Mouse (Mus musculus) limb, embryonic 14.5 days (tissue): ENCODE measurements around the gene Myt1l. TPM values are rescaled to one million over a fixed set of nuclear protein-coding genes. Genes with fewer than 3 reads are reported as not detected.

Experiments
- ATAC-seq: fragments of 200-750 bp; cut with Nextera tagmentation; 2 replicates; pipeline ENCODE4 v1.8.0; 2017; ENCODE audit warnings: low read depth, moderate number of reproducible peaks, moderate TSS enrichment; ENCODE audit not compliant: low FRiP score
- DNase-seq: peaks from one replicate; pipeline ENCODE4 v3.0.0-alpha.2; 2015; ENCODE audit warnings: low spot score
- H3K27ac ChIP-seq: fragments of 300-500 bp; sonication (generic); replicated peaks from 2 replicates; pipeline ENCODE4 v1.5.1; 2014; ENCODE audit warnings: low read depth, mild to moderate bottlenecking, low read length, moderate library complexity, mixed read lengths
- H3K27me3 ChIP-seq: fragments of 300-500 bp; sonication (generic); 2 replicates; pipeline ENCODE4 v1.6.1; 2014; ENCODE audit warnings: low read length, mixed read lengths; ENCODE audit not compliant: control insufficient read depth, insufficient read depth
- H3K36me3 ChIP-seq: fragments of 300-500 bp; sonication (generic); 2 replicates; pipeline ENCODE4 v1.6.1; 2014; ENCODE audit warnings: mild to moderate bottlenecking, low read length, moderate library complexity, mixed read lengths; ENCODE audit not compliant: control insufficient read depth, insufficient read depth
- H3K4me1 ChIP-seq: fragments of 300-500 bp; sonication (generic); 2 replicates; pipeline ENCODE4 v1.6.1; 2014; ENCODE audit warnings: antibody characterized with exemption, low read length, mixed read lengths; ENCODE audit not compliant: control insufficient read depth, insufficient read depth
- H3K4me2 ChIP-seq: fragments of 300-500 bp; sonication (generic); replicated peaks from 2 replicates; pipeline ENCODE4 v1.6.1; 2014; ENCODE audit warnings: low read depth, mild to moderate bottlenecking, low read length, moderate library complexity; ENCODE audit not compliant: severe bottlenecking
- H3K4me3 ChIP-seq: fragments of 300-500 bp; sonication (generic); replicated peaks from 2 replicates; pipeline ENCODE4 v1.5.1; 2014; ENCODE audit warnings: low read length
- H3K9ac ChIP-seq: fragments of 300-500 bp; sonication (generic); 2 replicates; pipeline ENCODE4 v1.6.1; 2014; ENCODE audit warnings: mild to moderate bottlenecking, low read depth, low read length, moderate library complexity; ENCODE audit not compliant: severe bottlenecking
- H3K9me3 ChIP-seq: fragments of 300-500 bp; sonication (generic); 2 replicates; pipeline ENCODE4 v1.6.1; 2016; ENCODE audit warnings: low read length; ENCODE audit not compliant: control insufficient read depth
- POLR2A ChIP-seq: fragments of 200-500 bp; IDR thresholded peaks from 2 replicates; pipeline ENCODE4 v1.8.0; 2012; ENCODE audit warnings: inconsistent platforms, mild to moderate bottlenecking, moderate library complexity, borderline replicate concordance; ENCODE audit not compliant: insufficient read depth, insufficient read length; ENCODE audit errors: extremely low read depth
- WGBS: fragments of 180-500 bp; shearing (Covaris S2); extraction: QIAGEN DNeasy Blood & Tissue Kit; methylation state at CpG from one replicate; pipeline ENCODE4 v1.1.7; 2014; 5-methylcytosine and 5-hydroxymethylcytosine counted together
- polyA plus RNA-seq, 2 experiments: library from polyadenylated mRNA; depleted of rRNA in 1 of 2; stranded (reverse) in 1 of 2; unstranded in 1 of 2; fragments of >200 nt; fragmentation: Nextera tagmentation in 1 of 2; extraction: Ambion mirVana in 1 of 2; gene quantifications; 2 replicates each; pipeline versions ENCODE4 v1.2.1 to v1.2.3; 2012 to 2014

Gene Myt1l
- polyA plus RNA-seq, 2 experiments = 0.18 TPM; not detected in 1

DNA sequence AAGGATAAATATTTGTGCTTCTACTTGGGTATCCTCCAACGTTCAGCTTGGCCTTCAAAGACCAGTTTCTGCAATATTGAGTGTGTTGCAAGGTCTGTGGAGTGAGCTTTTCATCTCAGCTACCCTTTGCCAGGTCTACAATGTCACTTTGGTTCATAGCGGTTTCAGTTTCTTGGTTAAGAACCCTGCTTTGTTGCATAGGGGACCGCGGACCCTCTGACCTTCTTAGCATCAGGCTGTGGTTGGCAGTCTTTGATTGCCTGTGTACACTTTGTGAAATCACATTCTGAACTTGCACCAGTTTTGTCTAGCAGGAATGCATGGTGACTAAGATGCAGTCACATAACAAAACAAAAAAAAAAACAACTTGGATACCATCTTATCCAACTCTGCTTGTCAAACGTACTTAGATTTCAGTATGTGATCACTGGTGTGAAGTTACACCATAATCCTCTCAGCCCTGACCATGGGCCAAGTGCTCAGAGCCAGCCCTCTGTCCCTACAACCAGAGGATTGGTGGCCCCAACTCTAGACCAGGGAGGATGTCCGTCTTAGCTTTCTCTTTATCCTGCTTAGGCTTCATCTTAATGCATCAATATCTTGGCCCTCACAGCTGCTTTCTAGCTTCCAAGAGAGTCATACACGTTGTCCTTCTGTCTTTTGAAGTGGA, 443.7 kb downstream of the Myt1l start:
- 0 out of 2 replicates have a peak overlapping the region, but pooled peaks have one; percentile 41 for H3K27ac ChIP-seq
- H3K36me3 ChIP-seq = peaks cover 20% of the 10 kb centered on the region
- H3K27me3 ChIP-seq = no peaks in the 10 kb centered on the region
- no peak for TF ChIP-seq POLR2A
- DNase-seq = no peak
- 83% methylated on average over 7 of the region's 7 CpGs for WGBS
- peaks cover 27% of the 10 kb centered on the region for H3K4me1 ChIP-seq
- no peak overlapping the region for H3K4me2 ChIP-seq
- no peak overlapping the region for H3K9ac ChIP-seq
- H3K4me3 ChIP-seq = no peak overlapping the region
- ATAC-seq = no peak
- H3K9me3 ChIP-seq = no peaks in the 10 kb centered on the region

DNA sequence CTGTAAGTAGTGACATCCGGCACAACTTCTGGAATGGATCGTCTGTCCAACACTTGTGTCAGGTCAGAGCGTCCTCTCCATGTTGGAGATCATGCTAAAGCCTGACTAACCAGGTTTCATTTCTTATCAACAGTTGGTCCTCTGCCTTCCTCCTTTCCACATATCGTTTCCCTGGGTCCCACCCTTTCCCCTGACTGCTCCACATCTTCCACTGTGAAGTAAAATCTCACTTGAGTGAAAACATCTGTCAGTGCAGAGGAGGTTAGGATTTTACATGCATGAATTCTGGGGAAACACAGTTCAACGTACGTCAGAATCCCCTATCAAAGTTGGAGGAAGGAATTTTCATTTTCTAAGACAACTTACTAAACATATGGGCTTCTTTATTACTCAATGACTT, 444.3 kb downstream of the Myt1l start:
- H3K4me3 ChIP-seq = no peak overlapping the region
- H3K4me1 ChIP-seq = peaks cover 27% of the 10 kb centered on the region
- 0 out of 2 replicates have a peak overlapping the region, but pooled peaks have one; percentile 41 for H3K27ac ChIP-seq
- peaks cover 23% of the 10 kb centered on the region for H3K36me3 ChIP-seq
- no peaks in the 10 kb centered on the region for H3K9me3 ChIP-seq
- no peak overlapping the region for H3K9ac ChIP-seq
- WGBS = 48% methylated on average over 6 of the region's 6 CpGs
- TF ChIP-seq POLR2A = no peak
- ATAC-seq (peak; percentile 48; the same call in 1 of the 2 replicates), DNase-seq (peak; percentile 46)
- H3K27me3 ChIP-seq = no peaks in the 10 kb centered on the region
- H3K4me2 ChIP-seq = no peak overlapping the region
